Mouse (Mus musculus) heart, adult 2 months (tissue): ENCODE data around the gene Ccdc190.

Experiments
- CTCF ChIP-seq: fragments of 200-600 bp; IDR thresholded peaks from 2 replicates; pipeline ENCODE4 v1.8.1; 2022; ENCODE audit warnings: antibody characterized with exemption, mild to moderate bottlenecking, moderate library complexity
- EP300 ChIP-seq: fragments of 200-500 bp; IDR thresholded peaks from 2 replicates; pipeline ENCODE4 v1.6.1; 2011; ENCODE audit warnings: low read depth, low read length, control low read depth; ENCODE audit not compliant: insufficient read depth
- POLR2A ChIP-seq: fragments of 200-500 bp; IDR thresholded peaks from 2 replicates; pipeline ENCODE4 v1.6.1; 2011; ENCODE audit warnings: mild to moderate bottlenecking, low read depth, low read length, control low read depth; ENCODE audit not compliant: insufficient read depth

GRCm38 (mm10) chr1:169921710-169922211, 6.7 kb upstream of the Ccdc190 start:
- TF ChIP-seq CTCF = peak; percentile 88
- no peak for TF ChIP-seq POLR2A
- TF ChIP-seq EP300 = no peak
